Mouse (Mus musculus) heart, postnatal 0 days (tissue): ENCODE measurements at regions not wholly inside any gene's neighbourhood (a gene's known extent, or its start where the extent isn't known, plus 50 kb on each side); places are given as distances from the start of the nearest gene placed in this dataset.

Experiments
- ATAC-seq: fragments of 200-750 bp; cut with Nextera tagmentation; 2 replicates; pipeline ENCODE4 v1.8.0; 2017; ENCODE audit warnings: low read depth, moderate number of reproducible peaks, moderate library complexity; ENCODE audit not compliant: insufficient read depth
- DNase-seq: peaks from one replicate; pipeline ENCODE4 v3.0.0-alpha.2; 2016; ENCODE audit warnings: low spot score
- H3K27ac ChIP-seq: fragments of 300-500 bp; sonication (generic); 2 replicates; pipeline ENCODE4 v1.5.1; 2014; ENCODE audit warnings: low read depth, mild to moderate bottlenecking
- H3K27me3 ChIP-seq: fragments of 300-500 bp; sonication (generic); 2 replicates; pipeline ENCODE4 v1.6.1; 2014; ENCODE audit warnings: low read length, mixed read lengths; ENCODE audit not compliant: control insufficient read depth, insufficient read depth
- H3K36me3 ChIP-seq: fragments of 300-500 bp; sonication (generic); replicated peaks from 2 replicates; pipeline ENCODE4 v1.6.1; 2014; ENCODE audit warnings: low read length, mixed read lengths; ENCODE audit not compliant: control insufficient read depth, insufficient read depth
- H3K4me1 ChIP-seq: fragments of 300-500 bp; sonication (generic); 2 replicates; pipeline ENCODE4 v1.6.1; 2014; ENCODE audit warnings: antibody characterized with exemption; ENCODE audit not compliant: control insufficient read depth, insufficient read depth
- H3K4me2 ChIP-seq: fragments of 300-500 bp; sonication (generic); 2 replicates; pipeline ENCODE4 v1.6.1; 2014; ENCODE audit warnings: low read depth, mild to moderate bottlenecking, low read length, moderate library complexity
- H3K4me3 ChIP-seq: fragments of 300-500 bp; sonication (generic); 2 replicates; pipeline ENCODE4 v1.5.1; 2014; ENCODE audit warnings: low read depth, low read length
- H3K9ac ChIP-seq: fragments of 300-500 bp; sonication (generic); replicated peaks from 2 replicates; pipeline ENCODE4 v1.6.1; 2014; ENCODE audit warnings: low read depth, low read length, mixed read lengths
- H3K9me3 ChIP-seq: fragments of 300-500 bp; sonication (generic); replicated peaks from 2 replicates; pipeline ENCODE4 v1.6.1; 2016; ENCODE audit warnings: low read length; ENCODE audit not compliant: control insufficient read depth
- CTCF ChIP-seq: IDR thresholded peaks from 2 replicates; pipeline ENCODE4 v1.5.1; 2016; ENCODE audit warnings: antibody characterized with exemption, control low read depth, low read depth
- EP300 ChIP-seq: IDR thresholded peaks from 2 replicates; pipeline ENCODE4 v1.6.1; 2016; ENCODE audit warnings: antibody characterized with exemption, low read depth
- WGBS: fragments of 180-500 bp; shearing (Covaris S2); extraction: QIAGEN DNeasy Blood & Tissue Kit; methylation state at CpG from one replicate; pipeline ENCODE4 v1.1.7; 2014; 5-methylcytosine and 5-hydroxymethylcytosine counted together

DNA sequence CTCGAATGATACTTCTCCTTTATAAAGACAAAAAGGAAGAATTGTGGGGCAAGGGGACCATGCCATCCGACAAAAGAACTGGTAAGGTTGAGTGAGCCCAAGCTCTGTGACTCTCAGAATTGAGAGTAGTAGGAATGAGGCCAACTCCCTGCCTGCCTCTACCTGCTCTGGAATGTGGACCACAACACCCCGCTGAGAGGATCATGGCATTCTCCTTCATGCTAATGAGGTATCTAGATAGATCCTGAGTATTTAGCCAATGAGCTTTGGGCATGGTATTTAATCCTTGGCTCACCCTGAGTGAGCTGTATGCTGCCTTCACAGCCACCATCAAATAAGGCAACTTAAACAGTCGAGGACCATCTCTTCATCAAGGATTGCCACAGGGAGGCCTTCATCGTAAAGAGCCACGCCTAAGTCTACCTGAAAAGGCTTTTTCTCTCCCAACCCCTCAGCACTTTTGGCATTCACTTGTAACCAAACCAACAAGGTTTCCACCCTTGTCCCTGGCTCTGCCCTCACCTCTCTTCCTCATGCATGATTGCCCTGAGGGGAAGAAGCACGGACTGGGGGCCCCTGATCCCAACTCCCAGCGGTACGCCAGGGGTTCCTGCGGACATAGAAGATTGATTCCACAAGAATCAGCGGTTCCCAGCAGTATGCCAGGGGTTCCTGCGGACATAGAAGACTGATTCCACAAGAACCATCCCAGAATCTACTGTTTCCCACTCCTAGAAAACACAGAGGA, 587.9 kb downstream of the Ptprc start:
- no peak for ATAC-seq

DNA sequence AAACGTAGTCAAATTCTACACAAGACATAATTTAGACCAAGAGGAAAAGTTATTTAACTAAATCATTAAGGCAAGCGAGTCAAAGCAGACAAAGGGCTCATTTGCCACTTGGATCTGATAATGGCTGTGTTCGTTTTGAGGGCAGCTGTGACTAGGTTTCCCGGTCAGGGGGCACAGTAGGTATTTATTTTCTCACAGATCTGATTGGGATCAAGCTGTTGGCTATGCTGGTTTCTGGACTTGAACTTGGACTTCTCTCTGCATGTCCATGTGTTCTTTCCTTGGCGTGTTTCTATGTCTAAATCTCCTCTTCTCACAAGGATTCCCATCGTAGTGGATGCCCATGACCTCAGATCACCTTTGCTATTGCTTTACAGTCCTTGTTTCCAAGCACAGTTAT, 590.8 kb downstream of the Ptprc start:
- no peak overlapping the region for H3K4me3 ChIP-seq
- H3K36me3 ChIP-seq = no peaks in the 10 kb centered on the region
- DNase-seq = no peak
- H3K9ac ChIP-seq = no peak overlapping the region
- TF ChIP-seq CTCF (no peak), EP300 (no peak)
- 78% methylated on average over 6 of the region's 6 CpGs for WGBS
- H3K4me2 ChIP-seq = no peak overlapping the region
- no peaks in the 10 kb centered on the region for H3K9me3 ChIP-seq
- ATAC-seq = no peak
- H3K27me3 ChIP-seq = no peaks in the 10 kb centered on the region
- peaks cover 14% of the 10 kb centered on the region for H3K4me1 ChIP-seq
- H3K27ac ChIP-seq = no peak overlapping the region

More for the DNA sequence above, 587.9 kb downstream of the Ptprc start:
- no peak overlapping the region for H3K4me2 ChIP-seq
- peaks cover 17% of the 10 kb centered on the region for H3K4me1 ChIP-seq
- no peak for TF ChIP-seq CTCF
- no peak for TF ChIP-seq EP300
- DNase-seq = no peak
- no peak overlapping the region for H3K9ac ChIP-seq
- H3K36me3 ChIP-seq = no peaks in the 10 kb centered on the region
- H3K4me3 ChIP-seq = no peak overlapping the region
- 87% methylated on average over 12 of the region's 12 CpGs for WGBS
- H3K27ac ChIP-seq = peak overlapping the region; percentile 81
- H3K9me3 ChIP-seq = no peaks in the 10 kb centered on the region
- no peaks in the 10 kb centered on the region for H3K27me3 ChIP-seq

DNA sequence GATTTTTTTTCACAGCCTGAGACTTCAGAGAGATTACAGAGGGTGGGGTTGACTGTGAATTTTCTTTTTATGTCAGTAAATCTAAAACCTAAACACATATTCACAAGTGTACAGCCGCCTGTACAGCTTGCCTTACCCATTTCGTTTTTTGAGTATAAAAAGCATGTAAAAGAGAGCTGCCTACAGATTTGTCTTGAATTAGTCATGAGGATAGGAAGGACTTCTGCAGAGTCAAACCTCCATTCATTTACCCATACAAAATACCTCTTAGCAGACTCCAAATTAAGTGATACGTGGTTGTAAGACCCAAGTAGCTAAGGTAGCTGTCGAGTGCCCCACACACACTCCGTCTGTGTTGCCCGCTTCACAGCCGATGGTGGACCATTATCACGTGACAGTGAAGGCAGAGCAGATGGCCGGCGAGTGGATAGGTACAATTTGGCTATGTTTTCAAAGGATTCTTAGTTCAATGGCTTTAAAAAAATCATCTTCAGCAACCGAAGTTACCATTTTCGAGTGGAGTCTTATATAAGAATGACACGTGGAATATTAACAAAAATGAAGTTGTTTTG, 591.3 kb downstream of the Ptprc start:
- Histone ChIP-seq H3K9me3 (no peaks in the 10 kb centered on the region), H3K27ac (no peak overlapping the region), H3K36me3 (no peaks in the 10 kb centered on the region), H3K4me3 (no peak overlapping the region), H3K9ac (no peak overlapping the region), H3K4me1 (peaks cover 14% of the 10 kb centered on the region), H3K4me2 (no peak overlapping the region), H3K27me3 (no peaks in the 10 kb centered on the region)
- DNase-seq (no peak), ATAC-seq (no peak)
- WGBS = 88% methylated on average over 13 of the region's 13 CpGs
- TF ChIP-seq EP300 (no peak), CTCF (no peak)

DNA sequence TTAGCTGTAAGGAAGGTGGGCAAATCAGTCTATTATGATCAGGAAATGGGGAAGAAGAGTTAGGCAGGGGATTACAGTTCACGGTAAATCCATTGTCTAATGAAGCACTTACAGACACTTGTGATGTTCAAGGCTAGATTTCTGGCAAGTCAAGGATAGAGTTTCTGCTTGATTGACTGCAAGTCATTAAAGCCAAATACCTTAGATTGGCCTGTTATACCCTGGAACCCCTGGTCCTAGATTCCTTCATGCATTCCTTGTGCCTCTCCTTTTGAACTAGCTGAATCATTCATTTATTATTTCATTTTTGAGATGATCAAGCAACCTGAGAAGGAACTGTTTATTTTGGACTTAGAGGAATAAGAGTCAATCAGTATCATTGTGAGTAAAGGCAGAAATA, 597.9 kb downstream of the Ptprc start:
- no peak overlapping the region for H3K27ac ChIP-seq
- no peak for TF ChIP-seq EP300
- TF ChIP-seq CTCF = no peak
- H3K27me3 ChIP-seq = no peaks in the 10 kb centered on the region
- no peak overlapping the region for H3K4me2 ChIP-seq
- WGBS = 76% methylated on average over 1 of the region's 1 CpGs
- ATAC-seq (no peak), DNase-seq (no peak)
- H3K36me3 ChIP-seq = no peaks in the 10 kb centered on the region
- no peak overlapping the region for H3K9ac ChIP-seq
- H3K4me1 ChIP-seq = no peaks in the 10 kb centered on the region
- no peaks in the 10 kb centered on the region for H3K9me3 ChIP-seq
- no peak overlapping the region for H3K4me3 ChIP-seq

DNA sequence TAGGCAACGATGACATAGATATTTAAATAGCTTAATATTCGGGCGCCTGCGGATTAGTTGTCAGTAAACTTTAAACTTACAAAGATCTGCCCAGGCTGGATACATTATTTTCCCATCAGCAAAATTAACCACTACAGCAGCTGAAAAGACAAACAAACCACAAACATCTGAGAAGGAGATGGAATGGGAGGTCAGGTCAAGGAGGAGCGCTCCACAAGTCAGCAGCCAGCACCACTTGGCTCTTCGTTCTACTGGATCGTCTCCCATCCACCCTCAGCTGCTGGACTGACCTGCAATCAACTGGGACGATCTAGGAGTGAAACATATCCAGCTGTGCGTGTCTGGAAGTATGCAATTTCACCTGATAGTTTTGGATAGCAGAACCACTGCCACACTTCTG, 599.3 kb downstream of the Ptprc start:
- Histone ChIP-seq H3K4me2 (no peak overlapping the region), H3K9ac (no peak overlapping the region), H3K9me3 (no peaks in the 10 kb centered on the region), H3K27ac (no peak overlapping the region), H3K4me1 (no peaks in the 10 kb centered on the region), H3K4me3 (no peak overlapping the region), H3K27me3 (no peaks in the 10 kb centered on the region), H3K36me3 (no peaks in the 10 kb centered on the region)
- 88% methylated on average over 9 of the region's 9 CpGs for WGBS
- ATAC-seq (no peak), DNase-seq (no peak)
- TF ChIP-seq CTCF = no peak
- no peak for TF ChIP-seq EP300

DNA sequence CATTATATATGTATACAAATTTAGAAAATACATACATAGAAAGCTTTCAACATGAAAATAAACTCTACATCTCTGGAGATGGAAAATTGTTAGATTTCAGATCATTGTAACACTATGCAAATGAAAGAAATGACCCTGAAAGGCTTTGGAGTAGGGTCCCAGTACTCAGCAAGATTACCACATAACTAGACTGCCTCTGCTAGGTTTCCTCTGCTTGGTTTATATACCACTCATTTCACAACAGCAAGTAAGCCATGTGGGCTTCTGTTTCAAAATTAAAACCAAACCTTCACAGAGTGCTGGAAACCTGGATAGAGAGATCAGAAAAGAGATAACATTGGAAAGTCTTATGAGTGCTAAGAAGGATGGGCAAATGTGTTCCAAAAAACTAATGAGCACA, 600.1 kb downstream of the Ptprc start:
- Histone ChIP-seq H3K4me2 (no peak overlapping the region), H3K36me3 (no peaks in the 10 kb centered on the region), H3K9ac (no peak overlapping the region), H3K4me1 (no peaks in the 10 kb centered on the region), H3K27ac (no peak overlapping the region), H3K9me3 (no peaks in the 10 kb centered on the region), H3K27me3 (no peaks in the 10 kb centered on the region), H3K4me3 (no peak overlapping the region)
- DNase-seq = no peak
- no peak for TF ChIP-seq EP300
- TF ChIP-seq CTCF = no peak
- ATAC-seq = no peak
